Mouse (Mus musculus): ENCODE measurements around the gene Nin.
A peak's percentile ranks its signal among the peaks of the same experiment; 100 is the strongest.

Nin gene

DNA sequence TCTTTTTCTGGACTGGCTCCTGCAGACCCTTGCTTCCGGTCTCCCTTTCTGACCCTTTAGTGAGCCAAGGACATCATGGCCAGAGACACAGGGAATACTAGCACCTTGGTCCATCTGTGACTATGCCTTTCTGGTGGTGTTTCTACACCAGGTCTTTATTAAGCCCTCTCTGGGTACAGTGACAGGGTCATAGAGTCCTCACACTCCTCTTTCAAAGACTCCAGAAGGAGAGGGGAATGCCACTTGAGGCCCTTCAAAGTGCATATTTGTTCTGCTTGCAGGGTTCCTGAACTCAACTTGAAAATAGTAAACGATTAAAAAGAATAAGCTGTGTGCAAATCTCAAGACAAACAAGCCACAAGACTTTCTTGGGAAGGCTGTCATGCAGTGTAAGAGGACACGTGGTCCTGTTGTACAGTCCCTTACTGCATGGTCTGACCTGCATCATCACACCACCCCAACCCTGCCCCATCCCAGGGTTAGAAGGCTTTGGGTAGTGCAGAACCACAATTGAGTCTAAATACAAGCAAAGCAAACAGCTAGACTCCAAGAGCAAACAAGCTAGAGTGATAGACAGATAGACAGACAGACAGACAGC is 30.5 kb downstream of the Nin start:
- no peak for DNase-seq (ENCODE audit: low read depth, low spot score)

DNA sequence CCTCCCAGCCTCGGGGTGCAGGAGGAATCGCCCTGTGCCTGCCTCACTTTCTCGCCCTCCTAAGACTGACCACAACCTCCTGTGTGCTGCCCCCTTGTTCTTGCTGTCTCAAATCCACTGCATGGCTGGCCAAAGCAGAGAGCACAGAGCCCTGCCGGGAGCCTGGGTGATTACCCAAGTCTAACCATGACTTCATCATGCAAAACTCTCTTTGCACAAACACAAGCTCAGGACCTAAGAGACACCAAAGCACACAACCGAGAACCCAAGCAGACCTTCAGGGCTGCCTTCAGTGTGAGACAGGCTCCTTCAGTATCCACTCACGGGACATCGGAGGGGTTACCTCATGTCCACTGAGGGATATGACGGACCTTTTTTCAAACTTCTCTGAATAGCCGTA is 31.0 kb downstream of the Nin start:
- DNase-seq (ENCODE audit: low read depth, low spot score), result no peak

DNA sequence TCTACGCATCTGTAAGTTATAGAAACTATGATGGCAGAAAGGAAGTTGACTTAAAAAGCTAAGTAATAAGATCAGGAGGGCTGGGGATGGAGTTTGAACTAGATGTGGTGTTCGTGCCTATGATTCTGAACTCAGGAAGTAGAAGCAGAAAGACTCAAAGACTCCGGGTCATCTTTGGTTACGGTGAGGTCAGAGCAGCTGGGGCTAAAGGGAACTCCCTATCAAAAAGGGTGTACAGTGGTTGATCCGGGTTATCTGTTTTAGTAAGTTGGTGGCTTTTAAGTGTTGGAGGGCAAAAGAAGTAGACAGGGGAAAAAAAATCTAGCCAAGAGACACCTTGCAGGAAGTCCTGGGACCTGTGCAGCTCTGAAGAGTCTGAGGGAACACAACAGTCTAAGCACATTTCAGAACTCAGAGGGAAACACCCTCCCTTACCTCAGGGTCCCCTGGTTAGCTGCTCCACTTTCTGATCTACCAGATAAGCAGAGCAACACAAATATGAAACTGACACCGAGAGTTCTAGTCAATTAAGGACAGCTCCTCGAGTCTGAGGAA is 35.0 kb downstream of the Nin start:
- DNase-seq (ENCODE audit: low read depth, low spot score), result no peak

DNA sequence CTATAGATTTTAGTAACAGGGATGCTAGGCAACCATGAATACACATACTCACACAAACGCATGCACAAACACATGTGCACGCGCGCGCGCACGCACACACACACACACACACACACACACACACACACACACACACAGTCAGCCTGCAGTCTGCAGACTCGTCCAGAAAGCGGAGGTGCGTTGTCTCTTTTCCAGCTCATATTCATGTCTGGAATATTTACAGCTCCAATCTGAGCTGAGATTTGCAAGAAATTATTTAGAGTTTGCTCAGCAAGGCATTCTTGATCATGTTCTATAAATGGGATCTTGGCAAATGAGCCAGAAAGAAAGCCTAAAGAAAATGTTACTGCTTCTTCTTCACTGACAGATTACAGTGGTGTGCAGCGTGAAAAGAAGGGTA is 37.0 kb downstream of the Nin start:
- DNase-seq (ENCODE audit: low read depth, low spot score), result no peak

DNA sequence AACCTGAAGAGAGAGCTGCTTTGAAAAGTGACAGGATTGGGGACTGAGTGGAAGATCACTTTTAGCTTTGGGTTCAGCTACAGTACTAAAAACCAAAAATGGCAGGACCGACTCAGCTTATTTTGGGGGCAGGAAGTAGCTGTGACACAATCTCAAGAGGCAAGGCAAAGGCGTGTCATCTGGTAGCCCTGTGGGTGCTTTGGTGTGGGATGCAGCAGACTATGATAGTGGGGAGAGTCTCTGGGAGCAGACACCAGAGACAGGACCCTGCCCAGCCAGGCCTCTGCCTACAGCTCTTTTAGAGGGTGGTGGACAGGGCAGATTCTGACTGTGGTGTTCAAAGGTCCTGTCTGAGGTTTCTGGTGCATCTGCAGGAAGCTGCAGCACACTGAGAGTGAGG is 38.5 kb downstream of the Nin start:
- no peak for DNase-seq (ENCODE audit: low read depth, low spot score)

DNA sequence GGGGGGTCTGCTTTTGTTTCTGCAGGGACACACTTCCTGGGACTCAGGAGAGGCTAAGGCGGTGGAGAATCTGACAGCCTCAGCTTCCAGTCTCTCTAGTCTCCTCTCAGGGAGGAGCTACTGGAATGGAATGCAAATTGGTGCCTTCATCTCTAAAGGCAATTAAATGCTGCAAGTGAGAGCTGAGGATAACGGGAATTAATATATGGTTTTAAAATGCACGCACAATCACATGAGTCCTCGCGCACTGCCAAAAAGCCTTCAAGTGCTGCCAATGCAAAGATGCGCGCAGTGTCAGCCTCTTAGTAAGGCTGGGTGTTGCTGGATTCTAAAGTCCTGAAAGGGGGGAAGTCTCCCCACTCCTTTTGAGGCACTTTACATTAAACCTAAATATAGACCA is 42.6 kb downstream of the Nin start:
- DNase-seq (ENCODE audit: low read depth, low spot score), result no peak

DNA sequence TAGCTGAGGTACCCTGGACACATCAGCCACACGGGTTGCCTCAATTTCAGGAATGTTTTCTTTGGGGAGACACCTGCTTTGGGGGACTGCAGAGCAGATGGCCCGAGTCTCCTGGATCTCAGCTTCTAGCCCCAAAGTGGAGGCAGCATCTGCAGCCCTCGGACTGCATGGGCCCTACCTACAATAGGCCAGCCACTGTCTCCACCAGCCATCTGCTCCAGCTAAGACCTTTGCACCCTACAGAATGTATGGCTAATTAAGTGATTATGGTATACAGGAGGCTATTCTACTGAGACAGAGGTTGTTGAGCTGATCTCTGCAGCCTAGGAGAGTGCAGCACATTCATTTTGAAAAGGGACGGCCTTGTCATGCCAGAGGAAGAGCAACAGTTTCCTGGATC is 43.2 kb downstream of the Nin start:
- no peak for DNase-seq (ENCODE audit: low read depth, low spot score)

DNA sequence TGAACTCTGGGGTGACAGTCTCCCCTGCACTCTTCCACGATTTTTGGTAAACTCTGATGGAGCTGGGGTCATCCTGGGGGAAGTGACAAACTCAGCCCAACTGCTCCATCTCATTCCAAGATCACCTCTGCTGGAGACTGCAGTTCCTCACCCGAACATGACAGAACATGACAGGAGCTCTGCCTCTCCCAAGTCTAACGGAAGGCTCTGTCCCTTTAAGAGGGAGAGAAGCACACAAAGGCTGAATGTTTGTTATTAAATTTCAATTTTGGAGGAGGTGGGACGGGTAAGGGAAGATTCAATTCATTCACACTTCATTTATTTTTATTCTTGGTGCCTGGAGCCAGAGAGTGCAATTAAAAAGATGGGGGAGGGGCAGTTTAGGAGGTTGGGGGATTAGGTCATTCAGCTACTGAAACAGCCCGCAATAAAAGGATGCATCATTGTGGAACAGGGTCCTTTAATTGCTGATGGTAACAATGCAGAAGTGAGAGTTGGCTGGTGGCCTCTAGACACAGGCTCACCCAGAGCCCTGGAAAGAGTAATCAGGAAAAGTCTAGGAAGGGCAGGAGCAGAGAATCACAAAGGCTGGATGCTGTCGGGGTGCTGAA is 44.8 kb downstream of the Nin start:
- no peak for DNase-seq (ENCODE audit: low read depth, low spot score)

DNA sequence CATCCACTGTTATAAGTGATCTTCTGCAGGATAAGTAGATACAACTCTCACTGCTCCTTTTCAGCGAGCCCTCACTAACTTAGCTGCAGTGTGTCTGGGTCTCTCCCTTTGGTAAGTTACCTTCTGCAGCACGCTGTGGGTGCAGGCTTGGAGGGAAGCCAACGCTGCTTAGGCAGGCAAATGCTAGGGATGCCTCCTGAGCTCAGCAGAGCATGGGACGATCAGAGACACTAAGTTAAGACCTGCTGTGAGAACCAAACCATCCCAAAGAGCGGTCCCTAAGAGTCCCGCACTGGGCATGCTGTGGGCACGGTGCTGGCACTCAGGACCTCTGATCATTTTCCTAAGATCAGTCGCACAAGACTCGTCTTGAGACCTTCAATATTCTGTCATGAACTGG is 45.7 kb downstream of the Nin start:
- DNase-seq (ENCODE audit: low read depth, low spot score), result no peak

DNA sequence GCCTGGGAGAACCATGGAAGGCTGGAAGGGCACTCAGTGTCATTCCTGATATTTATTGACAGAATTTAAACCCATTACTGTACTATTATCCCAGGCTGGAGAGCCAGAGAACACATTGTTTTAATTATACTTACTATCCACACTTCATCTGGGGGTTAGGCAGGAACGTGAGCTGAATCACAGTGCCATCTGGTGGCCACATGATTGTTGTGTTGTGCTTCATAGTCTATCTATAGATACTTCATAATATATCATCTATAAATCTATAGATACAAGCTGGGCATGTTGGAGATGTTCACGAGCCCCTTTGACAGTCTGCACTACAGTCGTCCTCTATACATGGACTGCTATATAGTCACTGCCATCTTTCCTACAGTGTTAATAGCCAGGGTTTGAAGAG is 51.4 kb downstream of the Nin start:
- peak; percentile 47 for DNase-seq (ENCODE audit: low read depth, low spot score)

DNA sequence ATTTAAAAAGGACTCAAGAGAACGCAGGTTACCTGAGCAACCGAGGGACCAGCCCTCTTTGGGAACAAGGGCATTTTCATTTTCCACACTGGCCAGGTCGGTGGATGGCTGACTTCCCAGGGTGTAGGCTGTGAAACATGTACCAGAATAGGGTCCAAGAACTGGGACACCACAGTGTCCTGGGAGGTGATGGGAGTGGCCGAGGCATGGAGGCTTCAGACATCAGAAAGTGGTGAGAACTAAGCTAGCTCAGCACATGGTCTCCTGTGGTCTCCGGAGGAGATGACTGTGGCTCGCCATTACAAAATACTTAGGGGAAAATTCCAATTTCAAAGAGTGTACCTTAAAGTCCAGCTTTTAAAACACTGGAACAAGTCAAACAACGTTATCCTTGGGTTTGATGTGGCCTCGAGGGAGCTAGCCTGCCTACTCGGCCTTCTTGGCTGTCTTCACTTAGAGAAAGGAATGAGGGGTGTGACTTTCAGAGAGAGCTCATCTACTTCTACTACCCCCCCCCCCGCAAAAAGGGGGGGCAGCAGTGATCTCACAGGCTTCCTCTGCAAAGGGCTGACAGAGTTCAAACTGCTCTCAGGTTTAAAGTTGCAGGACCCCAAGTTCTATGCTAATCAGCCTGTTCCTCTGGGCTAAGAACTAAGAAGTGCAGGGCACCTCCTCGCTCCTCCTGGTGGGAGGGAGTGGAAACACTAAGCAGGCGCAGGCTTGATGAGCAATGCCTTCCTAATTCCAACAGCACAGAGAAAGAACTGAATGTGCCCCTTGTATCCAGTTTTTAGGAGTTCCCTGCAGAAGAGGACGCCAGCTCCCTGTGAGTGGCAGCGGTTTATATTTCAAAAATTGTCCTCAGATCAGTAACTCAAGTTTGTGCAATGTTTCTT is 54.3 kb downstream of the Nin start:
- DNase-seq (ENCODE audit: low read depth, low spot score), result peak; percentile 66

DNA sequence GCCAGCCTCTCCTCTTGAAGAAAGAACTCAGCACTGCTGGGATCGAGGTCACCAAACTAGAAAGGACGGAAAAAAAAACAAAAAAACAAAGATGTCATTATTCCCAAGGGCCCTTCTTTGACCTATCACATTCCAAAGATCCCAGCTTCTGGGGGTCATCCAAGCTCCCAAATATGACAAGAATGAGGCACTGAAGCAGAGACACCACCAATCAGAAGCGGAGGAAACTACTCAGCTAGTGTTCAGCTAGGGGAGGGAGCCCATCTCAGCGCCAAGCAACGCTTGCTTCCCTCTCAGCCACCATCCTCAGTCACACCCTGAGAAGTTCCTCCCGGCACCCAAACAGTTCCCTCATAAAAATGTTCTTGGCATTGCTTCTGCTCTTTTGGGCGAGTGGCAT is 62.8 kb downstream of the Nin start:
- DNase-seq (ENCODE audit: low read depth, low spot score), result peak; percentile 84

DNA sequence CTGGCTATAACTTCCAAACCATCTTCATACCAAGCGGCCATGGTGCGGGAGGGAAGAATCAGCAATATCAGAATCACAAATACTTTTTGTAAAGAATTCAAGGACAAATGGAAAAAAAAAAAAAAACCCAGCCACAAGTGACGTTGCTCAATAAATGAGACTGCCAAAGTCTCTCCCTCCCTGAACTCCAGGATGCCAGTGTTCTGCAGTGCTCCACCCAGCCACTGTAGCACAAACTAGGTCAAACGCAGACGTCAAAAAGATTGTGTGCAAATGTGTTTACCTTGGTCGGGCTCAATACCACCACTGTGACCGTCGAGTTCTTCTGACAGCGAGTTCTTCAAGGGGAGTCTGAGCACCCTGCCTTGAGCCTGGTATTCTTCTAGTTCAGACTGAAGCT is 64.8 kb downstream of the Nin start:
- peak; percentile 46 for DNase-seq (ENCODE audit: low read depth, low spot score)

DNA sequence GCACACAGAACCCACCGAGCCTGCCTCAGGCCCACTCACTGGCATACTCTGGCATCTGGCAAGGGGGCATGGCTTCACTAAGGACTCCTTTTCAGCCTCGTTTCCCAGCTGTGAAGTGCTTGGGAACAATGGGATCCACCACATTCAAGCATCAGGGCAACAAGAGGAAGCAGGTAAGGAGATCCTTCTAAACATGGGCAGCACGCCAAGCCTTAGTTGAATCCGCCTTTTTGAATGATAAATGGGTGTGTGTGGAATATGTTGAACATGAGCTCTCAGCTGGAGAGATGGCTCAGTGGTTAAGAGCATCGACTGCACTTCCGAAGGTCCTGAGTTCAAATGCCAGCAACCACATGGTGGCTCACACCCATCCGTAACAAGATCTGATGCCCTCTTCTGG is 66.2 kb downstream of the Nin start:
- DNase-seq (ENCODE audit: low read depth, low spot score), result no peak

DNA sequence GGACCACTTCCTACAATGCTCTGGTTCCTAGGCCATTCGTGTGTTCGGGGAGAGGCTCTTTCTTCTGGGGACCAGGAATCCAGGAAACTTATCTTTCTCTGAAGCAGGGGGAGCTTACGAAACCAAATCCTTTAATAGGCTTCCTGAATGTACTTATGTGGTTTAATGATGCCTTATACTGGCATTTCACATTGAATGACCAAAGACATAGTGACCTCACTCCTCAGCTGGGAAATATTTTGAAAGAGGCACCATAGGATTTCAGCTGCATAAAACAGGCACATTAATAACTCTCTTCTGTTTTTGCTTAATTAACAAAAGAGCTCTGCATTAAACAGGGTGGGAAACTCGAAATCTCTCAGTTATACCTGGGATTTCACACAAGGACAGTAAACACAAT is 69.2 kb downstream of the Nin start:
- DNase-seq (ENCODE audit: low read depth, low spot score), result no peak

DNA sequence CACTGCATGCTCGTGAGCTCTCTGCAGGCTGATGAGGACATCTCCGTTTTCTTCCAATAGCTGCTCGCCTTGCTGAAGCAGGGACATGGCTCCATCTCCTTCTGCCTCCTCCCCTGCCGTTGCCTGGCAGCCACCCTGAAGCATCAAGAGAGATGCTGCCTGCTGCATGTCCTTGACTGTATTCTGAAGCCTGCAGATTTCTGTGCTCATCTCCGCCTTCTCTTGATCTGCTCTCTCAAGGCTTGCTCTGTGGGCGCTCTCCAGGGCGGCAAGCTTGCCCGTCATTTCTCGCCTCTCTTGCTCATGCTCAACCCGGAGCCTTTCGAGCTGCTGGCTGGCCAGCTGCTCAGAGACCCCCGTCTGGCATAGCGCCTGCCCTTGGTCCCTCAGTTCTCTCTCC is 70.1 kb downstream of the Nin start:
- DNase-seq (ENCODE audit: low read depth, low spot score), result no peak

DNA sequence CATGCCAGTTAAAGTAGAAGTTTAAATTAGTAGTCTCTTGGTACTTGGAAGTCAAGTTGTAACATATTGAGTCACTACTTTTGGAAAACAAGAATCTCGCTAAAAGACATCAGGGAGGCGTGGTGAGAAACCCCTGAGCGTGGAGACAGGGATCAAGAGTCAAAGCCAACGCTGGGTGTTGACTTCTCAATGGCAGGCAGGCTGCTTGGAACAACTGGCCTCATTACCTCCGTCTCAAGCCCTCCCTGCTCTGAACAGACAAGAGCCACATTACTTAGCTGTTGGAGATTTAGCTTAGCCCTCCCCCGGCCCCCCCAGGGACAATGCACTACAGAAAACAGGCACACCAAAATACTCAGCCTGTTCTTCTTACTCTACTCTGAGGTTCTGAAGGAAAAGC is 72.5 kb downstream of the Nin start:
- DNase-seq (ENCODE audit: low read depth, low spot score), result peak; percentile 29

DNA sequence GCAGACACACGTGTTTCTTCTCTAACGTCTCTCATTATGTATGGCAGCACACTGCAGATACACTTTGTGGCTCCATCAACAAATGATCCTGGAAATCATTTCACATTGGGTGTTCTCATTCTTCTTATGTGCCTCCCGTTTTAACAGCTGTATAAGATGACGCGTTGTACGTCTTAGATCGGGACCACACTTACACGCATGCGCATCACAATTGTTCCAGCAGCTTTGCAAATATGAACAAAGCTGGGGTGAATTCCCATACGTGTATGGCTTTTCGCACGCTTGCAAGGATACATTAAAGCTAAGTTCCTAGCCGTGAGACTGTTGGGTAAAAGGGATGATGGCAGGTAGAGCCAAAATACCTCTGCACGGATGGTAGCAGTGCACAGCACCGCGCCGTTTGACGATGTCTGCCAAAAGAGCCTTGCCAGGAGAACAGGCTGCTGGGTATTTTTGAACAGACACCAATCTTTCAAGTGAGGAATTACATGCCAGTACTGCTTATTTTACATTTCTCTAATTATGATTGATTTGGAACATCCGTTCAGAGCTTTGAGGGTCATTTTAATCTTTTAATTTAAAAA is 76.7 kb downstream of the Nin start:
- DNase-seq (ENCODE audit: low read depth, low spot score), result no peak

DNA sequence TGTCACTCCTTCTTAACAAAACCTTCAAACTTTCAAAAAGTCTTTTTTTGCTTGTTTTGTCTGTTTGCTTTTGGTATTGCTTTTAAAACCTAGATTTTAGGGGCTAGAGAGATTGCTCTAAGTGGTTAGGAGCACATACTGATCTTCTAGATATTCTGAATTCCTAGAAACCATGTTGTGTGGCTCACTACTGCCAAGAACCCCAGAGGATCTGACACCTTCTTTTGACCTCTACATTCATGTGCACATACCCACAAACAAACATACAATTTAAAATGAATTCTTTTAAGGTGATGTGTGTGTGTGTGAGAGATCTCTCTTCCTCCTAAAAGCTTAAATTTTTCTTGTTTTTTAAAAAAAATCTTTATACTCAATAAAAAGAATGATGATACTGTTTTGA is 87.3 kb downstream of the Nin start:
- DNase-seq (ENCODE audit: low read depth, low spot score), result no peak

DNA sequence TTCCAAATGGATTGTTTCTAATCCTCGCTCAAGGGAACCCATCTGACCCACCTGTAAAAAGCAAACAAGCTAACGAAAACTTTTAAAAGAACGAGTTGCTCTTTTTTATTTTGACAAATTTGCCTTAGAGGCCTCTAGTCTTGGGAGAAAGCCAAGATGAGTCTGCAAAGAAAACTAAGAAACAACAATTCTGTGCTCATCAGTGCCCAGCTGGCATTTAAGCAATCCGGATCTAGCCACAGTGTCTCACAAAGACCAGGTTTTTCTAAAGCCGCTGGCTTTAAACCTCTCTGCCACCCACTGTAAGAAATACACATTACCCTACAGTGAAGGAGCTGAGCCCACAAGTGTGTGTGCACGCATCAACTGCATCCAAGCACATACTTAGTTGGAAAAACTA is 88.1 kb downstream of the Nin start:
- DNase-seq (ENCODE audit: low read depth, low spot score), result no peak

DNA sequence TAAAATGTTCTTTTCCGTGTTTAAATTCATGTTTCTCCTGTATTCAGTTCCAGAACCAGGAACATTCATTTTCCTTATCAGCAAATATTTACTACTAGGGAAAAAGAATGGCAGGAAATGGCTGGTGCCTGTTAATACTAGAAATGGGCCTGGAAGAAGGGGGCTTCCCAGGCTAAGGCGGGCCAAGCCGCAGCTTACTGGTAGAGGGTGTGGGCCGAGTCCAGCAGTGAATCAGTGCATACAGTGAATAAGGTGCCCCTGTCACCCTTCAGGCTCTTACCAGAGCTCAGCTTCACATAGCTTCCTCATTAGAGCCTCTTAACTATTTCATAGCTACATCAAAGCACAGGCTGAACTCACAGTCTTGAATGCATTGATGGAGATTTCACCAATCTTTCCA is 89.9 kb downstream of the Nin start:
- no peak for DNase-seq (ENCODE audit: low read depth, low spot score)

DNA sequence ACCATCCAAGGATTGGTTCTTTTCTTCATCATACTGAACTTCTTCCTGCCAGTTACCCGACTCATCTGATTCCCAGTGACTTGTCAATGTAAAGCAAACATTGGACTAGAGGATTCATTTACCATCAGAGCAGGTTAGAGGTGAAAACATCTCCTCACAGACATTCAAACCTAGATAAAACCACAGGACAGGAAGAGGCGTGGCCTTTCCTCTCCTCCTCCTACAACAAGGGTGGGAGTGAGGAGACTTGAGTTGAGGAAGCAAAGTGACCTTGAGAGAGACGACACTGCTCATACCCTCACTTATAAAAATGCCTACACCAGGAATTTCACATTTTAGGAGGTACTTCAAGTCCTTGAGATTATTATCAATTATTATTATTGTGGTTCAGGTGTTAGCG is 95.4 kb downstream of the Nin start:
- no peak for DNase-seq (ENCODE audit: low read depth, low spot score)
